Mouse (Mus musculus): ENCODE results near the gene Dzank1. TPM values are rescaled to one million over a fixed set of nuclear protein-coding genes. Genes with fewer than 3 reads are reported as not detected.

Dzank1 gene
- total RNA-seq, 2 experiments from 2014 or later = not detected

- no peak for ATAC-seq (ENCODE audit: poor library complexity, severe bottlenecking)
Observed at GRCm38 (mm10) chr2:144422094-144422675, 105.0 kb downstream of the Dzank1 start.

Other genes with a start within 250 kb of the Dzank1 start
- not detected in 2 replicates for gene Ovol2, start 195.3 kb downstream of the Dzank1 start, total RNA-seq (2015)
- gene Ovol2, start 195.3 kb downstream of the Dzank1 start, total RNA-seq (2017) = not detected in 2 replicates
- gene Kat14, start 158.4 kb downstream of the Dzank1 start, total RNA-seq (2015) = 36.6 and 44.1 TPM in 2 replicates
- 22.0 and 24.2 TPM in 2 replicates for gene Kat14, start 158.4 kb downstream of the Dzank1 start, total RNA-seq (2017)
- not detected in 2 replicates for gene Pet117, start 158.4 kb downstream of the Dzank1 start, total RNA-seq (2015)
- gene Pet117, start 158.4 kb downstream of the Dzank1 start, total RNA-seq (2017) = not detected in 2 replicates
- 8.2 and 11.4 TPM in 2 replicates for gene Polr3f, start 304 bp upstream of the Dzank1 start, total RNA-seq (2015)
- gene Polr3f, start 304 bp upstream of the Dzank1 start, total RNA-seq (2017) = 19.5 and 20.5 TPM in 2 replicates
- 7.6 and 10.9 TPM in 2 replicates for gene Rbbp9, start 23.5 kb upstream of the Dzank1 start, total RNA-seq (2015)
- 4.5 and 8.0 TPM in 2 replicates for gene Rbbp9, start 23.5 kb upstream of the Dzank1 start, total RNA-seq (2017)
- gene Sec23b, start 28.8 kb upstream of the Dzank1 start, total RNA-seq (2015) = 26.6 and 36.8 TPM in 2 replicates
- 79.4 and 84.4 TPM in 2 replicates for gene Sec23b, start 28.8 kb upstream of the Dzank1 start, total RNA-seq (2017)
- gene Smim26, start 66.6 kb upstream of the Dzank1 start, total RNA-seq (2015) = 15.2 and 17.4 TPM in 2 replicates
- gene Smim26, start 66.6 kb upstream of the Dzank1 start, total RNA-seq (2017) = 1.8 and 19.5 TPM in 2 replicates
- 4.7 and 5.6 TPM in 2 replicates for gene Dtd1, start 72.5 kb upstream of the Dzank1 start, total RNA-seq (2015)
- 9.4 and 11.5 TPM in 2 replicates for gene Dtd1, start 72.5 kb upstream of the Dzank1 start, total RNA-seq (2017)